Mouse (Mus musculus): ENCODE measurements at regions not wholly inside any gene's neighbourhood (a gene's known extent, or its start where the extent isn't known, plus 50 kb on each side); places are given as distances from the start of the nearest gene placed in this dataset.

- DNase-seq = no peak
Observed at GRCm38 (mm10) chr13:84565644-84566532, 343.8 kb downstream of the Tmem161b start.

GRCm38 (mm10) chr13:84566533-84566832, 344.4 kb downstream of the Tmem161b start:
- DNase-seq = no peak

DNA sequence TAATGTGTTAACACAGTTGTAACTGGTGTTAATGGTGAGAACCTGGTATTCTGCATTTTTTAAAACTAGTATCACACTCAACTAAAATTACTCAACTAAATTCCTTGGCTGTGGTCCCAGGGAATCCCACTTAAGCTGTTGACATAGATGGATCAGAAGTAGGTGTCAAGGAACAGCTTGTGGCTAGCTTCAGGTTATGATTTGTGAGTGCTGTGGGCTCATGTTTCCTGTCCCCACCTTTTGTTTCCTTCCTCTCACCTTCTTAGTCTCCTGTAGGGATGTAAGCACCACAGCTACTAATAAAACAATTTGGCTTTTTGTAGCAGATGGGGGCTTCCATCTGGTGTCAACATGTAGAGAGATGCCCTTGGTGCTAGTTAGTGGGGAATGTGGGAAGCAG, 347.3 kb downstream of the Tmem161b start:
- DNase-seq = no peak

DNA sequence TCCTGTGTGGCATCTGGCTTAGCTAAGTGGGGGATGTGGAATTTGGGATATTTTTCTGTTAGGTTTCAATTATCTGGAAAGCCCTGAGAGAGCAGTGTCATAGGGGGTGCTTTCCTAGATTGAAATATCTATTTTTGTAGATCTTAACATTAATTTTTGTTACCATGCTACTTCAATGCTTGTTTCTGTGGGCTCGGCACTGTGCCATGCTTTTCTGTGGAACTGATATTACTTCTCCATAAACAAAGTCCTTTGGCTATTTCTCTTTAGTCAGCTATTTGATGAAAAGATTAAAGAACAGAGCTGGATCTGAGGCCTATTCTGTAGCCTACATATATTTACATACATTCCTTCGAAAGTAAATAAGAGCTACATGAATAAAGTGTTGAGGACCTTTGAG, 348.1 kb downstream of the Tmem161b start:
- no peak for DNase-seq

DNA sequence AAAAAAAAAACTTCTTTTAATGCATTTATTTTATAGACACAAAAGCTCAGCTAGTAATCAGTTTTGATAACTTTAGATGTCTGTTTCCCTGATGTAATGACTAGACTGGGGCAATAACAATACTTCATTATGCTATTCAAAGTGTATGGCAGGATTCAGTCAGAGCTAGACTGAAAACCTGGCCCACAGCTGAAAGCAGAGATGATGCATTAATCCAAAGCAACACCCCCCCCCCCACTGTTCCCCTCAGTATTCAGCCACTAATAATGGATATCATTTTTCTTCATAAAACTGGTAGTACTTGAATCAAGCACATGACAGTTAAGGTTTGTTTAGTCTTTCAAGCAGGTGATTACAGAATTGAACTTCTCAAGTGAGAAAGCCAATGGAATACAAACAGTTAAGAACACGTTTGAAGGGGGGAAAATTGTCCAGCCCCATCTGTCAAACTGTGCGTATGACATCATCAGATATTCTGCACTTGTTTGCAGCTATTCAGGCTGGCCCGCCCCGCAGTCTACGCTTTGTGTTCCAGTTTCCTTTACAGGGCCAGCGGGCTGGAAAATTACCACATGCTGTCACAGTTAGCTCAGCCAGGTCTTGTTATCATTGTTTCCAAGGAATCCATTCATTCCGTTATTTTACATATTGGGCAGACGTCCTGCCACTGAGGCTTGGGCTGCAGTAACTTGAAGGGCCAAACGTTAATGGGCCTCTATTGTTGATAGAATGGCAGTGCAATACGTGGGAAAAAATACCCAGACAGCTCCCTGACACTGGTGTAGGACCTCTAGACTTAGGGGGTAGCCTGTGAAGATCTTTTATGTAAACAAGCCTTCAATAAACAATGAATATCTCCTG, 349.1 kb downstream of the Tmem161b start:
- no peak for DNase-seq

GRCm38 (mm10) chr13:84571845-84572193, 349.7 kb downstream of the Tmem161b start:
- DNase-seq = no peak

- no peak for DNase-seq
Observed at GRCm38 (mm10) chr13:84572231-84572630, 350.1 kb downstream of the Tmem161b start.

GRCm38 (mm10) chr13:84596585-84597142, 374.6 kb downstream of the Tmem161b start:
- DNase-seq = no peak

DNA sequence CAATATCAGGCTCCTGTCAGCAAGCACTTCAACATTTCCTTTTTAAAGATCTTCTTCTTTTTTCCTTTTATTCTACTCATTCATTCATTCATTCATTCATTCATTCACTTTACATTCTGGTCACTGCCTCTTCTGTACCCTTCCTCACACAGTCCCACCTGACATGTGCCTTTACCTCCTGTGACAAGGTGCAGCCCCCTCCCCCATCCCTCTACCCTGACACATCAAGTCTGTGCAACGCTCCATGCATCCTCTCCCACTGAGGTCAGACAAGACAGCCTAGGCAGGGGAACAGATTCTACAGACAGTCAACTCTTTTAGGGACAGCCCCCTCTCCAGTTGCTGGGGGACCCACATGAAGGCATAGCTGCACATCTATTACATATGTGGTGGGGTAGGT, 380.5 kb downstream of the Tmem161b start:
- DNase-seq = no peak

GRCm38 (mm10) chr13:84612497-84612896, 390.4 kb downstream of the Tmem161b start:
- no peak for DNase-seq

- DNase-seq = no peak
Observed at GRCm38 (mm10) chr13:84613004-84613403, 390.9 kb downstream of the Tmem161b start.

GRCm38 (mm10) chr13:84624691-84625090, 402.6 kb downstream of the Tmem161b start:
- DNase-seq = no peak

GRCm38 (mm10) chr13:84625527-84625926, 403.4 kb downstream of the Tmem161b start:
- no peak for DNase-seq

DNA sequence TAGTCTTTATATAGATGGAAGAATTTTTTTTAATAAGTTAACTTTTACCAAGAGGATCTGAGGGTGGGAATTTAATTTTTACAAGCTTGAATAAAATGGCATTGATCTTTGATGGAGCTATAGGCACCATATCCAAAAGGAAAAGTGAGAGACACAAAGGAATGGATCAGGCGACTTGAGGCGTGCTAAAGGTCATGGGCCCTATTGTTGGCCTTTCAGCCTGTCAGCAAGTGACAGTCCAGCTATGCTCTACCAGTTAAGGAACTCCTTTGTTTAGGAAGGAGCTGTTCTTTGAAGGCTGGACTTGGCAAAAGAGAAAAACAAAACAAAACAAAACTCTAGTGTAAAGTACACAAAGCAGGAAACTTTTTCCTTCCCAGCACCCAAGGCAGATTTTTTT, 403.8 kb downstream of the Tmem161b start:
- DNase-seq = no peak

GRCm38 (mm10) chr13:84626397-84626796, 404.3 kb downstream of the Tmem161b start:
- no peak for DNase-seq

- no peak for DNase-seq
Observed at GRCm38 (mm10) chr13:84630686-84631085, 408.6 kb downstream of the Tmem161b start.

DNA sequence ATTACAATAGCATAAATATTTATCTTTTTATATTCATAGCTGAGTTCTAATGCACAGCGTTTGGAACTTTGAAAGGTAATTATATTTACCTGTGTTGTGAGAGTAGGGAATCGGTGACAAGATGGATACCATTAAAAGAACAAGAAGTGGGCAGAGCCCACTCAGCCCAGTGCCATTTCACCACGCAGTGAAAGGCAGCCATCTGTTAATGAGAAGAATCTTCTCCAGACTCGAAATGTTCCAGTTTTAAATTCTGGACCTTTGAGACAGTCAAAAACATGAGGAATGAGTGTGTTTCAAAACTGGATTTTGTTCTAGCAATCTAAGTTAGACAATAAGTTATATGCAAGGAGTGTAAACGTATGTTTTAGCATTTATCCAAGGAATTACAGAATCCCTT, 410.4 kb downstream of the Tmem161b start:
- no peak for DNase-seq

DNA sequence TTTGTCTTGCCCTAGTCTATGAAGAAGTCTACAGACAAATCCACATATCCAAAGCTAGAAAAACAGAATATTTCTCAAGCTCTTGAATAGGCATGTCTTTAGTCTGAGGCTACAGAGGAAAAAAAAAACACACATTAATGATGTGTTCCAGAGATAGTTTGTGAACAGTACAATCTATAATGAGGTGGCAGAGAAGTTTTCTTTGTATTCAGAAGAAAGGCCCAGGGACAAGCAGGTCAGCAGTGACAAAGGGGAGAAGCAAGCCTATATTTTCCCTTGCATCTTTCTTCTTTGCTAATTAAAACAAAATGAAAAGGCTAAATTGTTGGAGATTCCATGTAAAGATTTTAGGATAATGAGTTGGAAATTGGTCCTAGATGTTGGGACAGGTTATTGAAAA, 414.7 kb downstream of the Tmem161b start:
- DNase-seq = no peak

GRCm38 (mm10) chr13:84637606-84638005, 415.5 kb downstream of the Tmem161b start:
- no peak for DNase-seq

DNA sequence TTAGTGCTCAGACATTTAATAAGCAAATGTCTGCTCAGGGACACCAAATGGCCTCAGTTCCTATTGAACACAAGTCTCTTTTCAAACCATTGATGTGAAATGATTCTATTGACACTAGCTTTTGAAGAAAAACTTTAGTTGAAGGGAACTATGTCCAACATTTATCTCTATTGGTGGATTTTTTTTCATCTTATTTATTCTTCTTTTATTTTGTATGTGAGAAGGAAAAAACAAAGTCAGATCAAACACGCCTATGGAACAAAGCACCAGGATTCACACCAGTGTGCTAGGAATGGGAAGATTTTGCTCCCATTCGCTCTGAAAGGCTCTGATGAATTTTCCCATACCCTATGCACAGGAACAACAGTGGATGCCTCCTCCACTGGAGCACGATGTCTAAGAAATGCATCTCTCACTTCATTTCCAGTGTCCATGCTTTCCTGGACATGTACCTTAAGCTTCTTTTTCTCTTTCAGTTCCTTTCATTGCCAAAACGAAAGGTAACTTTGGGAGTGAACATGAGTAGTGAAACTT, 416.4 kb downstream of the Tmem161b start:
- no peak for DNase-seq

- DNase-seq = no peak
Observed at GRCm38 (mm10) chr13:84639087-84640022, 417.3 kb downstream of the Tmem161b start.

DNA sequence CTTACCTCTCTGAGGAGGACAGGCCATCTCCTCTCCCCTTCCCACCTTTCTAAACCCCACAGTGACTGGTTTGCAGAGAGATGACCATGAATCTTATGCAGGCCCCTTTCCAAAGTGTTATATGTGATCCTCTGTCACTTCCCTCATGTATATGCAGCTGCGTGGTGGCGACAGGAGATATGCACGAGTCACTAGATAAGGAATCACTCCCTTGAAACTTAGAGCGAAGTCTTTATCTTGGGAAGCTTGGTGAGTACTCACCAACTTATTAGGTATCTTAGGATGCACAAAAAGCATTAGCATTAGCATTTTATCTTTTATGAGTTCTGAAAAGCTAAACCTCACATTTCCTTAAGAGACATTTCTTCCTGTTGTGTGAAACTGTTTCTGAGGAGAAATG, 421.9 kb downstream of the Tmem161b start:
- DNase-seq = no peak
